ENCODE assay signal across 7 mouse cellular contexts in genomic region chr15:89182328-89182741, GRCm38 (mm10). TPM values are rescaled to one million over a fixed set of nuclear protein-coding genes. Genes with fewer than 3 reads are reported as not detected.
DNase-seq lines count a peak whose midpoint lies in the region; TF ChIP-seq lines count a peak whose summit lies in the region.

No protein-coding gene starts in this region.

- DNase-seq in Muller cell, postnatal 12 days (ENCODE audit: inconsistent ontology term) = peak; percentile 65
- peak; percentile 70 to 77 for DNase-seq in cerebellum, adult 2 months
- peak; percentile 70 for DNase-seq in heart, adult 8-10 months (ENCODE audit: low spot score)
- DNase-seq in kidney, adult 2 months = peak; percentile 68
- peak; percentile 39 for DNase-seq in lung, postnatal 14 days
- no peak for DNase-seq in thymus, adult 2 months
- no peak for DNase-seq in T-cell, adult 2 months (ENCODE audit: low spot score)

- WGBS in cerebellum, adult 2 months = 7% methylated on average over 6 of the region's 6 CpGs
- 34% methylated on average over 6 of the region's 6 CpGs for WGBS in kidney, adult 2 months
- WGBS in thymus, adult 2 months = 58% methylated on average over 6 of the region's 6 CpGs

- peak overlapping the region; percentile 27; the same call in 1 of the 2 replicates for H3K27ac ChIP-seq in cerebellum, adult 2 months (ENCODE audit: insufficient read depth, low read length)
- no peak overlapping the region for H3K27ac ChIP-seq in kidney, adult 2 months (ENCODE audit: insufficient read depth, low read depth, low read length)
- H3K27ac ChIP-seq in thymus, adult 2 months (ENCODE audit: control insufficient read depth, insufficient read depth, low read length) = no peak overlapping the region

- peaks cover 39% of the 10 kb centered on the region for H3K4me1 ChIP-seq in cerebellum, adult 2 months (ENCODE audit: control insufficient read depth, insufficient read depth, low read length)
- peaks cover 14% of the 10 kb centered on the region for H3K4me1 ChIP-seq in kidney, adult 2 months (ENCODE audit: control insufficient read depth, insufficient read depth, low read length)
- H3K4me1 ChIP-seq in thymus, adult 2 months (replicated peaks; ENCODE audit: control insufficient read depth, insufficient read depth, low read length) = peaks cover 14% of the 10 kb centered on the region; the same call in 1 of the 2 replicates

- TF ChIP-seq POLR2A in cerebellum, adult 2 months (IDR thresholded peaks at IDR 0.05; ENCODE audit: borderline replicate concordance, insufficient read depth, low read length) = no peak
- no peak for TF ChIP-seq POLR2A in kidney, adult 2 months (IDR thresholded peaks at IDR 0.05; ENCODE audit: low read depth, low read length)
- TF ChIP-seq POLR2A in thymus, adult 2 months (IDR thresholded peaks at IDR 0.05; ENCODE audit: control insufficient read depth, extremely low read depth, insufficient read depth, low read length, poor library complexity) = no peak

- peak; percentile 12; the same call in 1 of the 2 replicates for TF ChIP-seq CTCF in cerebellum, adult 2 months (IDR thresholded peaks at IDR 0.05; ENCODE audit: borderline replicate concordance, insufficient read depth, low read depth, low read length)
- TF ChIP-seq CTCF in kidney, adult 2 months (conservative IDR thresholded peaks at IDR 0.05; ENCODE audit: insufficient read depth, insufficient read length, low read depth, low read length) = 0 out of 2 replicates have a peak, but pooled peaks have one; percentile 28
- no peak for TF ChIP-seq CTCF in thymus, adult 2 months (IDR thresholded peaks at IDR 0.05; ENCODE audit: borderline replicate concordance, control insufficient read depth, extremely low read depth, insufficient read depth, low read length, poor library complexity)

- no peak overlapping the region for H3K4me3 ChIP-seq in cerebellum, adult 2 months (replicated peaks; ENCODE audit: insufficient read depth, low read depth, low read length)
- H3K4me3 ChIP-seq in kidney, adult 2 months (ENCODE audit: insufficient read depth, low read depth, low read length) = no peak overlapping the region
- no peak overlapping the region for H3K4me3 ChIP-seq in thymus, adult 2 months (ENCODE audit: control insufficient read depth, insufficient read depth, low read length)

- H3K36me3 ChIP-seq in kidney, adult 2 months (ENCODE audit: control insufficient read depth, insufficient read depth, low read length) = no peaks in the 10 kb centered on the region
- no peaks in the 10 kb centered on the region for H3K36me3 ChIP-seq in thymus, adult 2 months (ENCODE audit: control insufficient read depth, insufficient read depth, low read length)

- H3K27me3 ChIP-seq in cerebellum, adult 2 months (ENCODE audit: control insufficient read depth, insufficient read depth, low read length) = no peaks in the 10 kb centered on the region
- no peaks in the 10 kb centered on the region for H3K27me3 ChIP-seq in kidney, adult 2 months (replicated peaks; ENCODE audit: control insufficient read depth, insufficient read depth, low read length)
- H3K27me3 ChIP-seq in thymus, adult 2 months (ENCODE audit: control insufficient read depth, insufficient read depth, low read length) = peaks cover 5% of the 10 kb centered on the region; the same call in 1 of the 2 replicates

RNA-seq across cellular contexts. Expression of gene Plxnb2, which starts 1.7 kb away (rescaled TPM):
- 127 and 141 TPM in 2 replicates for polyA plus RNA-seq in cerebellum, adult 2 months (2012; rRNA removed)
- 100 to 1,000 TPM in 2 of 4 experiments, 10 to 100 TPM in 2; 92.5 to 104 (median 99.6) TPM for total RNA-seq in heart, adult 8-10 months (2022)
- 288 and 297 TPM in 2 replicates for polyA plus RNA-seq in kidney, adult 2 months (2012; rRNA removed)
- 42.8 and 54.6 TPM in 2 replicates for polyA plus RNA-seq in thymus, adult 2 months (2012; rRNA removed)

RNA-seq across cellular contexts. Expression of gene Dennd6b, which starts 14.0 kb away (rescaled TPM):
- 156 and 165 TPM in 2 replicates for polyA plus RNA-seq in cerebellum, adult 2 months (2012; rRNA removed)
- total RNA-seq in heart, adult 8-10 months (2022) = 10 to 100 TPM in 2 of 4 experiments, 1 to 10 TPM in 2; 8.8 to 12.9 (median 11.0) TPM
- polyA plus RNA-seq in kidney, adult 2 months (2012; rRNA removed) = 11.2 and 15.0 TPM in 2 replicates
- polyA plus RNA-seq in thymus, adult 2 months (2012; rRNA removed) = 42.3 and 50.1 TPM in 2 replicates

RNA-seq across cellular contexts. Expression of gene Ppp6r2, which starts 29.0 kb away (rescaled TPM):
- polyA plus RNA-seq in cerebellum, adult 2 months (2012; rRNA removed) = 240 and 262 TPM in 2 replicates
- 10 to 100 TPM; 82.1 to 87.5 (median 84.7) TPM for total RNA-seq in heart, adult 8-10 months (2022)
- polyA plus RNA-seq in kidney, adult 2 months (2012; rRNA removed) = 85.0 and 148 TPM in 2 replicates
- 299 and 592 TPM in 2 replicates for polyA plus RNA-seq in thymus, adult 2 months (2012; rRNA removed)

RNA-seq across cellular contexts. Expression of gene Mapk11, which starts 32.9 kb away (rescaled TPM):
- 58.1 and 64.1 TPM in 2 replicates for polyA plus RNA-seq in cerebellum, adult 2 months (2012; rRNA removed)
- total RNA-seq in heart, adult 8-10 months (2022) = 1 to 10 TPM; 1.1 to 2.8 (median 2.7) TPM
- polyA plus RNA-seq in kidney, adult 2 months (2012; rRNA removed) = 6.0 and 7.9 TPM in 2 replicates
- polyA plus RNA-seq in thymus, adult 2 months (2012; rRNA removed) = 27.3 and 28.6 TPM in 2 replicates

RNA-seq across cellular contexts. Expression of gene Mapk12, which starts 41.8 kb away (rescaled TPM):
- polyA plus RNA-seq in cerebellum, adult 2 months (2012; rRNA removed) = 112 and 128 TPM in 2 replicates
- 10 to 100 TPM; 21.1 to 31.4 (median 28.0) TPM for total RNA-seq in heart, adult 8-10 months (2022)
- polyA plus RNA-seq in kidney, adult 2 months (2012; rRNA removed) = 12.7 and 13.9 TPM in 2 replicates
- polyA plus RNA-seq in thymus, adult 2 months (2012; rRNA removed) = 2.9 and 3.1 TPM in 2 replicates

Comparison
In these comparisons a context has a peak if more than half of its experiments do, and no peak if none do; other contexts are left out.
1. DNase-seq: peak in Muller cell, postnatal 12 days (single experiment), cerebellum, adult 2 months (2 of 2), heart, adult 8-10 months (single experiment), kidney, adult 2 months (single experiment) and lung, postnatal 14 days (single experiment); none in thymus, adult 2 months (single experiment) and T-cell, adult 2 months (single experiment).